In the genomic region with DNA sequence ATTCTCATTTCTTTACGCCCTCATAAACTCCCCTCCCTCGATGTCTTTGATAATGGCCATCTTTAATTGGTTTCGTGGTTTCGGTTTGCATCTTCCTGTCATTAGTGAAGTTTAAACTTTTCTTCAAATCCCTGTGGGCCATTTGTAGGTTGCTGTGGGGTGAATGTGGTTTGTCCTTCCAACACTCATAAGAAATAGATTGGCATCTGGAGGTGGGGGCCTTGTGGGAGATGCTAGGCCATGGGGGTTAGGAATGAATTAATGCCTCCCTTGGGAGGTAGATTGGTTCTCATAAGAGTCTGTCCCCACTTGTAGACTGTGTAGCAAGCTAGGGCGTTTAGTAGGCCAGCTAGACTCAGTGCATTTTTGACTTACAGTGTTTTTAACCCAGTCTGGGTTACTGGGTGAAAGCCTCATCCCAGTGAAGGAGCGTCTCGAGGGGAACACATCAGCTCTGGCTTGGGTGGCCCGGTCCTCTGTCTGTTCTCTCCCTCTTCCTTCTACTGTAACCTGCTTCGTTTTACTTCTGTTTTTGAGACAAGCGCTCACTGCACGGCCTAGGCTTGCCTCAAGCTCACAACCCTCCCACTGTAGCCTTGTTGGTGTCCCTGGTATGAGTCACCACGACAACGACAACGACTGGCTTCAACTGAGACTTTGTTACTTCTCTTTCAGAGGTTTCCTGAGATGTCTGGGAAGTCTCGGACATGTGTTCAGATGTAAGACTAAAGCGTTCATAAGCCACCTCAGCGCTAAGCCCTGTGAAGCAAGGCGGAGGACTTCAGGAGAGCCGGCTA, we compare ENCODE assay signal across 8 mouse cellular contexts. TPM values are rescaled to one million over a fixed set of nuclear protein-coding genes. Genes with fewer than 3 reads are reported as not detected.
DNase-seq lines count a peak whose midpoint lies in the region; ATAC-seq and TF ChIP-seq lines count a peak whose summit lies in the region.
"Had no signal": no experiment of that assay in that cellular context is flagged by ENCODE, and none has a peak within 500 bp of the region (broad histone marks: within the 10 kb centered on the region; RNA-seq: fewer than 3 reads in every experiment).

No protein-coding gene starts in this region.

- H3K9ac ChIP-seq in liver, postnatal 0 days (replicated peaks), result no peak overlapping the region
- no peak overlapping the region for H3K9ac ChIP-seq in midbrain, embryonic 13.5 days (replicated peaks)
- H3K9ac ChIP-seq: hindbrain, embryonic 15.5 days had no signal

- peak; percentile 33 for ATAC-seq in activated CD4-positive, CD25-positive, alpha-beta regulatory T cell, adult 4 months
- peak; percentile 57 for ATAC-seq in liver, postnatal 0 days
- no peak for ATAC-seq in midbrain, embryonic 13.5 days

- no peak for TF ChIP-seq CTCF in liver, postnatal 0 days (IDR thresholded peaks at IDR 0.05; ENCODE audit: low read depth)

- TF ChIP-seq EP300 in liver, postnatal 0 days (IDR thresholded peaks at IDR 0.05; ENCODE audit: low read depth), result no peak

- H3K9me3 ChIP-seq in liver, postnatal 0 days (ENCODE audit: low read length), result 0 out of 2 replicates have a peak, but pooled peaks cover 2% of the 10 kb centered on the region
- H3K9me3 ChIP-seq in midbrain, embryonic 13.5 days, result no peaks in the 10 kb centered on the region
- H3K9me3 ChIP-seq: hindbrain, embryonic 15.5 days had no signal

- H3K36me3 ChIP-seq in liver, postnatal 0 days (replicated peaks; ENCODE audit: insufficient read depth, low read length), result no peaks in the 10 kb centered on the region
- H3K36me3 ChIP-seq in splenic B cell, adult 2 months (ENCODE audit: control insufficient read depth, insufficient read depth, low read length, poor library complexity, severe bottlenecking), result no peaks in the 10 kb centered on the region; the same call in 1 of the 2 replicates
- no peaks in the 10 kb centered on the region for H3K36me3 ChIP-seq in midbrain, embryonic 13.5 days
- H3K36me3 ChIP-seq: hindbrain, embryonic 15.5 days had no signal

- H3K4me2 ChIP-seq in liver, postnatal 0 days (ENCODE audit: low read depth, low read length), result peak overlapping the region; percentile 33; the same call in 1 of the 2 replicates
- H3K4me2 ChIP-seq in midbrain, embryonic 13.5 days (replicated peaks), result no peak overlapping the region
- H3K4me2 ChIP-seq: hindbrain, embryonic 15.5 days had no signal

- peak; percentile 58 for DNase-seq in lung, postnatal 25 days (ENCODE audit: low spot score)
- DNase-seq in lung, postnatal 10 days, result no peak
- DNase-seq in liver, postnatal 0 days, result no peak
- peak; percentile 73 for DNase-seq in splenic B cell, adult 2 months (ENCODE audit: low read depth, low spot score)
- no peak for DNase-seq in gastrocnemius, postnatal 4 days (ENCODE audit: low spot score in 2 of 2)

- WGBS in liver, postnatal 0 days (ENCODE audit: insufficient replicate concordance), result 46% methylated on average over 19 of the region's 19 CpGs
- WGBS in midbrain, embryonic 13.5 days, result 88% methylated on average over 19 of the region's 19 CpGs

- H3K27me3 ChIP-seq in liver, postnatal 0 days (ENCODE audit: insufficient read depth, low read length), result no peaks in the 10 kb centered on the region
- no peaks in the 10 kb centered on the region for H3K27me3 ChIP-seq in splenic B cell, adult 2 months (ENCODE audit: control insufficient read depth, insufficient read depth, low read length, poor library complexity, severe bottlenecking)
- H3K27me3 ChIP-seq in midbrain, embryonic 13.5 days, result no peaks in the 10 kb centered on the region
- H3K27me3 ChIP-seq: hindbrain, embryonic 15.5 days had no signal

- H3K4me3 ChIP-seq in liver, postnatal 0 days (ENCODE audit: low read depth, low read length), result no peak overlapping the region
- H3K4me3 ChIP-seq in midbrain, embryonic 13.5 days (replicated peaks), result no peak overlapping the region
- H3K4me3 ChIP-seq: hindbrain, embryonic 15.5 days had no signal

- peaks cover 10% of the 10 kb centered on the region for H3K4me1 ChIP-seq in liver, postnatal 0 days (ENCODE audit: insufficient read depth)
- no peaks in the 10 kb centered on the region for H3K4me1 ChIP-seq in midbrain, embryonic 13.5 days (replicated peaks)
- H3K4me1 ChIP-seq: hindbrain, embryonic 15.5 days had no signal

- H3K27ac ChIP-seq in liver, postnatal 0 days (ENCODE audit: low read depth), result peak overlapping the region; percentile 55; the same call in 1 of the 2 replicates
- H3K27ac ChIP-seq in midbrain, embryonic 13.5 days, result no peak overlapping the region
- H3K27ac ChIP-seq: hindbrain, embryonic 15.5 days had no signal

RNA-seq across cellular contexts. Expression of a gene that starts 12.6 kb away (rescaled TPM):
- 10 to 100 TPM; 62.2 to 87.1 TPM for polyA plus RNA-seq in activated CD4-positive, CD25-positive, alpha-beta regulatory T cell, adult 4 months (2017; shearing (Covaris generic))
- polyA plus RNA-seq in liver, postnatal 0 days (2015; fragmentation: Nextera tagmentation; extraction: Ambion mirVana), result 4.4 and 4.7 TPM in 2 replicates
- 1 to 10 TPM; 2.8 to 2.9 TPM for total RNA-seq in gastrocnemius, postnatal 4 days (2021)
- 0.67 and 0.85 TPM in 2 replicates for polyA plus RNA-seq in midbrain, embryonic 13.5 days (2015; fragmentation: Nextera tagmentation; extraction: Ambion mirVana)

RNA-seq across cellular contexts. Expression of a gene that starts 17.4 kb away (rescaled TPM):
- polyA plus RNA-seq in activated CD4-positive, CD25-positive, alpha-beta regulatory T cell, adult 4 months (2017; shearing (Covaris generic)), result 10 to 100 TPM; 19.1 to 22.8 TPM
- polyA plus RNA-seq in liver, postnatal 0 days (2015; fragmentation: Nextera tagmentation; extraction: Ambion mirVana), result 15.4 and 15.8 TPM in 2 replicates
- total RNA-seq in gastrocnemius, postnatal 4 days (2021), result 10 to 100 TPM; 38.4 to 40.3 TPM
- polyA plus RNA-seq in midbrain, embryonic 13.5 days (2015; fragmentation: Nextera tagmentation; extraction: Ambion mirVana), result 49.9 and 53.7 TPM in 2 replicates

RNA-seq across cellular contexts. Expression of a gene that starts 45.6 kb away (rescaled TPM):
- 10 to 100 TPM; 74.3 to 91.9 TPM for polyA plus RNA-seq in activated CD4-positive, CD25-positive, alpha-beta regulatory T cell, adult 4 months (2017; shearing (Covaris generic))
- 5.8 and 6.3 TPM in 2 replicates for polyA plus RNA-seq in liver, postnatal 0 days (2015; fragmentation: Nextera tagmentation; extraction: Ambion mirVana)
- total RNA-seq in gastrocnemius, postnatal 4 days (2021), result 10 to 100 TPM; 17.7 to 18.9 TPM
- polyA plus RNA-seq in midbrain, embryonic 13.5 days (2015; fragmentation: Nextera tagmentation; extraction: Ambion mirVana), result 2.3 and 2.4 TPM in 2 replicates

Comparison
In these comparisons a context has a peak if more than half of its experiments do, and no peak if none do; other contexts are left out.
1. DNase-seq: peak in lung, postnatal 25 days (single experiment) and splenic B cell, adult 2 months (single experiment); none in lung, postnatal 10 days (single experiment), liver, postnatal 0 days (single experiment) and gastrocnemius, postnatal 4 days (0 of 2).
2. RNA of a gene that starts 12.6 kb away (polyA plus RNA-seq): 62.2 to 87.1 TPM in activated CD4-positive, CD25-positive, alpha-beta regulatory T cell, adult 4 months; 4.4 to 4.7 TPM in liver, postnatal 0 days and 0.67 to 0.85 TPM in midbrain, embryonic 13.5 days; every median in the first group is over 10 times any median in the second.
3. RNA of a gene that starts 45.6 kb away (polyA plus RNA-seq): 74.3 to 91.9 TPM in activated CD4-positive, CD25-positive, alpha-beta regulatory T cell, adult 4 months; 5.8 to 6.3 TPM in liver, postnatal 0 days and 2.3 to 2.4 TPM in midbrain, embryonic 13.5 days; every median in the first group is over 10 times any median in the second.